Mouse (Mus musculus) testis, adult 2 months (tissue): ENCODE measurements around the gene Agpat3.

Source experiments
- CTCF ChIP-seq: fragments of 200-500 bp; IDR thresholded peaks from 2 replicates; pipeline ENCODE4 v1.5.1; 2012; ENCODE audit warnings: low read depth, mild to moderate bottlenecking, inconsistent platforms, low read length, moderate library complexity; ENCODE audit not compliant: control insufficient read depth, insufficient read depth, insufficient replicate concordance
- POLR2A ChIP-seq: fragments of 200-500 bp; IDR thresholded peaks from 2 replicates; pipeline ENCODE4 v1.6.1; 2012; ENCODE audit warnings: low read depth, mild to moderate bottlenecking, inconsistent platforms, low read length, moderate library complexity; ENCODE audit not compliant: control insufficient read depth

GRCm38 (mm10) chr10:78316228-78317087, 35.8 kb downstream of the Agpat3 start:
- TF ChIP-seq CTCF = no peak
- TF ChIP-seq POLR2A = no peak
